Mouse (Mus musculus) liver, embryonic 18 days (tissue): ENCODE measurements around the gene Casp1. TPM values are rescaled to one million over a fixed set of nuclear protein-coding genes. Genes with fewer than 3 reads are reported as not detected.

Experiments used
- polyA plus RNA-seq: library from polyadenylated mRNA; depleted of rRNA; stranded (reverse); fragments of >200 nt; gene quantifications from 2 replicates; pipeline ENCODE4 v1.2.3, GENCODE M21; 2012; rRNA removed

The Casp1 gene
- polyA plus RNA-seq = 3.1 TPM in 2 replicates

GRCm38 (mm10) chr9:5298329-5299131, at the start of gene Casp1:
Gene Casp1, plus strand, starts transcription at chr9:5298517.

GRCm38 (mm10) chr9:5308561-5308960, 10.2 kb downstream of the Casp1 start, which contains the start of gene Casp4:
Gene Casp4, plus strand, starts transcription at chr9:5308828.

GRCm38 (mm10) chr9:5345291-5345898, 47.1 kb downstream of the Casp1 start, which contains the start of gene Casp12:
Gene Casp12, plus strand, starts transcription at chr9:5345430.

Other genes starting within 250 kb of the Casp1 start
- 3.4 and 3.6 TPM in 2 replicates for gene Casp4, start 10.3 kb downstream of the Casp1 start, polyA plus RNA-seq
- 0.85 and 0.93 TPM in 2 replicates for gene Casp12, start 46.9 kb downstream of the Casp1 start, polyA plus RNA-seq